Mouse (Mus musculus): ENCODE results near the gene Wdr47. TPM values are rescaled to one million over a fixed set of nuclear protein-coding genes. Genes with fewer than 3 reads are reported as not detected.
A peak's percentile ranks its signal among the peaks of the same experiment; 100 is the strongest.

The Wdr47 gene
- total RNA-seq (2014; rRNA removed; ENCODE audit: low replicate concordance) (4.3 and 8.5 TPM in 2 replicates), polyA plus RNA-seq (2015; fragmentation: Nextera tagmentation; extraction: Ambion mirVana) (4.3 and 5.2 TPM in 2 replicates)

- Histone ChIP-seq H3K4me1 (ENCODE audit: control insufficient read depth, insufficient read depth) (peaks cover 4% of the 10 kb centered on the region; the same call in 1 of the 2 replicates), H3K4me2 (ENCODE audit: low read depth, low read length) (peak within 1 kb of the TSS; percentile 100), H3K9ac (replicated peaks; ENCODE audit: low read depth, low read length) (peak within 1 kb of the TSS; percentile 80), H3K36me3 (replicated peaks; ENCODE audit: control insufficient read depth, insufficient read depth, low read length) (no peaks in the 10 kb centered on the region), H3K27ac (ENCODE audit: low read depth) (peak within 1 kb of the TSS; percentile 72), H3K4me3 (ENCODE audit: low read depth, low read length) (peak within 1 kb of the TSS; percentile 99), H3K9me3 (replicated peaks; ENCODE audit: control insufficient read depth, low read length) (no peaks in the 10 kb centered on the region), H3K27me3 (ENCODE audit: control insufficient read depth, insufficient read depth, low read length) (no peaks in the 10 kb centered on the region)
- TF ChIP-seq EP300 (IDR thresholded peaks at IDR 0.05; ENCODE audit: low read depth), result no peak
- no peak for TF ChIP-seq CTCF (IDR thresholded peaks at IDR 0.05; ENCODE audit: low read depth)
- DNase-seq (ENCODE audit: low spot score) (peak; percentile 94), ATAC-seq (ENCODE audit: insufficient read depth, low read depth) (peak; percentile 100)
- WGBS, result 4% methylated on average over 44 of the region's 44 CpGs
Observed at GRCm38 (mm10) chr3:108590786-108591529, at the start of gene Wdr47. TSS of gene Wdr47 (plus strand) at chr3:108591279.

- Histone ChIP-seq H3K9ac (replicated peaks; ENCODE audit: low read depth, low read length) (no peak overlapping the region), H3K4me2 (ENCODE audit: low read depth, low read length) (no peak overlapping the region), H3K9me3 (replicated peaks; ENCODE audit: control insufficient read depth, low read length) (no peaks in the 10 kb centered on the region), H3K4me1 (ENCODE audit: control insufficient read depth, insufficient read depth) (no peaks in the 10 kb centered on the region), H3K36me3 (replicated peaks; ENCODE audit: control insufficient read depth, insufficient read depth, low read length) (no peaks in the 10 kb centered on the region), H3K27ac (ENCODE audit: low read depth) (no peak overlapping the region), H3K27me3 (ENCODE audit: control insufficient read depth, insufficient read depth, low read length) (no peaks in the 10 kb centered on the region), H3K4me3 (ENCODE audit: low read depth, low read length) (no peak overlapping the region)
- DNase-seq (ENCODE audit: low spot score) (no peak), ATAC-seq (ENCODE audit: insufficient read depth, low read depth) (no peak)
- 72% methylated on average over 11 of the region's 11 CpGs for WGBS
- TF ChIP-seq CTCF (IDR thresholded peaks at IDR 0.05; ENCODE audit: low read depth) (no peak), EP300 (IDR thresholded peaks at IDR 0.05; ENCODE audit: low read depth) (no peak)
Observed at GRCm38 (mm10) chr3:108542299-108542698, 48.8 kb upstream of the Wdr47 start.

- no peak for DNase-seq (ENCODE audit: low spot score)
- no peaks in the 10 kb centered on the region for H3K9me3 ChIP-seq (replicated peaks; ENCODE audit: control insufficient read depth, low read length)
Observed at GRCm38 (mm10) chr3:108554111-108554561, 36.9 kb upstream of the Wdr47 start.

GRCm38 (mm10) chr3:108554587-108555312, 36.3 kb upstream of the Wdr47 start:
- no peaks in the 10 kb centered on the region for H3K9me3 ChIP-seq (replicated peaks; ENCODE audit: control insufficient read depth, low read length)
- peak overlapping the region; percentile 86 for H3K9ac ChIP-seq (replicated peaks; ENCODE audit: low read depth, low read length)
- DNase-seq (ENCODE audit: low spot score) (peak; percentile 96), ATAC-seq (ENCODE audit: insufficient read depth, low read depth) (peak; percentile 98)
- H3K36me3 ChIP-seq (replicated peaks; ENCODE audit: control insufficient read depth, insufficient read depth, low read length), result peaks cover 28% of the 10 kb centered on the region
- peak overlapping the region; percentile 70 for H3K4me3 ChIP-seq (ENCODE audit: low read depth, low read length)
- H3K4me1 ChIP-seq (ENCODE audit: control insufficient read depth, insufficient read depth), result peaks cover 4% of the 10 kb centered on the region; the same call in 1 of the 2 replicates
- H3K4me2 ChIP-seq (ENCODE audit: low read depth, low read length), result peak overlapping the region; percentile 84
- no peaks in the 10 kb centered on the region for H3K27me3 ChIP-seq (ENCODE audit: control insufficient read depth, insufficient read depth, low read length)
- peak overlapping the region; percentile 79 for H3K27ac ChIP-seq (ENCODE audit: low read depth)
- TF ChIP-seq EP300 (IDR thresholded peaks at IDR 0.05; ENCODE audit: low read depth) (peak; percentile 35; the same call in 1 of the 2 replicates), CTCF (IDR thresholded peaks at IDR 0.05; ENCODE audit: low read depth) (peak; percentile 96)
- 16% methylated on average over 22 of the region's 22 CpGs for WGBS

More at GRCm38 (mm10) chr3:108554111-108554561, 36.9 kb upstream of the Wdr47 start:
- peak; percentile 61 for ATAC-seq (ENCODE audit: insufficient read depth, low read depth)
- H3K4me2 ChIP-seq (ENCODE audit: low read depth, low read length), result peak overlapping the region; percentile 84
- H3K36me3 ChIP-seq (replicated peaks; ENCODE audit: control insufficient read depth, insufficient read depth, low read length), result peaks cover 22% of the 10 kb centered on the region
- no peaks in the 10 kb centered on the region for H3K27me3 ChIP-seq (ENCODE audit: control insufficient read depth, insufficient read depth, low read length)
- peaks cover 4% of the 10 kb centered on the region; the same call in 1 of the 2 replicates for H3K4me1 ChIP-seq (ENCODE audit: control insufficient read depth, insufficient read depth)
- 2% methylated on average over 40 of the region's 42 CpGs for WGBS
- H3K4me3 ChIP-seq (ENCODE audit: low read depth, low read length), result peak overlapping the region; percentile 70
- TF ChIP-seq CTCF (IDR thresholded peaks at IDR 0.05; ENCODE audit: low read depth) (no peak), EP300 (IDR thresholded peaks at IDR 0.05; ENCODE audit: low read depth) (no peak)
- H3K9ac ChIP-seq (replicated peaks; ENCODE audit: low read depth, low read length), result peak overlapping the region; percentile 86
- peak overlapping the region; percentile 79 for H3K27ac ChIP-seq (ENCODE audit: low read depth)

GRCm38 (mm10) chr3:108557888-108558287, 33.2 kb upstream of the Wdr47 start:
- H3K9me3 ChIP-seq (replicated peaks; ENCODE audit: control insufficient read depth, low read length), result no peaks in the 10 kb centered on the region
- DNase-seq (ENCODE audit: low spot score) (no peak), ATAC-seq (ENCODE audit: insufficient read depth, low read depth) (no peak)
- H3K27me3 ChIP-seq (ENCODE audit: control insufficient read depth, insufficient read depth, low read length), result no peaks in the 10 kb centered on the region
- H3K27ac ChIP-seq (ENCODE audit: low read depth), result no peak overlapping the region
- peaks cover 33% of the 10 kb centered on the region for H3K36me3 ChIP-seq (replicated peaks; ENCODE audit: control insufficient read depth, insufficient read depth, low read length)
- TF ChIP-seq EP300 (IDR thresholded peaks at IDR 0.05; ENCODE audit: low read depth), result no peak
- TF ChIP-seq CTCF (IDR thresholded peaks at IDR 0.05; ENCODE audit: low read depth), result no peak
- 89% methylated on average over 4 of the region's 4 CpGs for WGBS
- H3K4me3 ChIP-seq (ENCODE audit: low read depth, low read length), result no peak overlapping the region
- no peak overlapping the region for H3K4me2 ChIP-seq (ENCODE audit: low read depth, low read length)
- peaks cover 4% of the 10 kb centered on the region; the same call in 1 of the 2 replicates for H3K4me1 ChIP-seq (ENCODE audit: control insufficient read depth, insufficient read depth)
- H3K9ac ChIP-seq (replicated peaks; ENCODE audit: low read depth, low read length), result no peak overlapping the region

Data from heart, postnatal 0 days (tissue).